Mouse (Mus musculus): ENCODE measurements at regions not wholly inside any gene's neighbourhood (a gene's known extent, or its start where the extent isn't known, plus 50 kb on each side); places are given as distances from the start of the nearest gene placed in this dataset.

DNA sequence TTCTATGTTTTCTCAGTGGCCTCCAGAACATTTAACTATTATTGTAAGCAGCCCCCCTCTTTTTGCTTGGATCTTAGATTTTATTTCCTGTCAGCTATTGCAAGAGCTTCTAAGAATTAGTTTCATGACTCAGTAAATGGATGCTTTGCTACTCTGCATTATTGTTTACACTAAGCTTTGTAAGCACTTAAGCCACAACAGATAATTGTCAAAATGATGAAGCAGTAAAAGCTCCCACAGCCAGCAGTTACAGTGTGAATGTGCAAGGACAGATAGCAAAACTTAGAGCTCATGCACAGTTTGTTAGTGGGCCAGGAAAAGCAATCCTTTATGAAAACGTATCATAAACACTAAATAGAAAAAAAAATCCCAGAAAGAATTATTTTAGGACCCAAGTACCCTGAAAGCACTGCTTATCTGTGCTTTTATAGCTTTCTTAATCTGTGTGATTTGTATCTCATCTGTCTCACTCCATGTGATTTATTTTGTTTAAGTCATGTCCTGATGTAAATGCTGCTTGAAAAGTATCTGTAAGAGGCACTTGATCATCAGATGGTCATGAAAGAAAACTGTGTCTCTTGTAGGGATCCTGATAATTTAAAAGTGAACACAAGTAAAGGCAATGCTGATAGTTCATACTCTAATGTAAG, 584.2 kb upstream of the Nr2f1 start:
- H3K4me2 ChIP-seq, result no peak overlapping the region
- H3K27me3 ChIP-seq (replicated peaks), result no peaks in the 10 kb centered on the region
- H3K4me1 ChIP-seq, result no peaks in the 10 kb centered on the region
- no peak for ATAC-seq (ENCODE audit: low FRiP score)
- WGBS, result 65% methylated on average over 1 of the region's 1 CpGs
- H3K9me3 ChIP-seq (replicated peaks), result no peaks in the 10 kb centered on the region
- H3K36me3 ChIP-seq, result no peaks in the 10 kb centered on the region
- H3K9ac ChIP-seq (replicated peaks), result no peak overlapping the region
- no peak overlapping the region for H3K27ac ChIP-seq (replicated peaks)
- H3K4me3 ChIP-seq (replicated peaks), result no peak overlapping the region

Measured in neural tube, embryonic 15.5 days (tissue).